Mouse (Mus musculus): ENCODE data around the gene Itsn1.

DNA sequence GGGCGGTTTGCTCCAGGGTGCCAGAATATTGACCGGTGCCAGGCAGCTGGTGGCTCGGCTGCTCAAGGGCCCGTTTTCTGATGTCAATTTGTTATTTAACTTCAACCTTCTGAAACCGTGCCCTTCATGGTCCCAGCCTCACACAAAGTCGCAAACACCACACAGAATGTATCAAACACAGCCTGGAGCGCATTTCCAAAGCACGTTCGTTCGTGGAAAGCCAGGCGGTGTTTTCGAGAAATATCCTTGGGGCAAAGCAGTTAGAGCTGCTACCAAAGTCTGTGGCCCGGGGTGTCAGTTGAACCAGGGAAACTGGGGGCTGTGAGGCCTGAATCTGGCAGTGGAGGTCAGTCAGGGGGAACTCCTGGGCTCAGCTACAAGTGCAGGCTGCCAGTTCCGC lies 213.1 kb downstream of the Itsn1 start:
- no peak for TF ChIP-seq POLR2A (IDR thresholded peaks at IDR 0.05; ENCODE audit: extremely low read depth, insufficient read depth, low read length)
- no peak for TF ChIP-seq CTCF (IDR thresholded peaks at IDR 0.05; ENCODE audit: extremely low read depth, insufficient read depth, low read length)

Data from cortical plate, adult 2 months (tissue).